ENCODE assay signal across 14 mouse cellular contexts in genomic region chr7:35341282-35341681, GRCm38 (mm10). TPM values are rescaled to one million over a fixed set of nuclear protein-coding genes. Genes with fewer than 3 reads are reported as not detected.
A peak's percentile ranks its signal among the peaks of the same experiment; 100 is the strongest.
DNase-seq lines count a peak whose midpoint lies in the region; ATAC-seq lines count a peak whose summit lies in the region.
"Had no signal": no experiment of that assay in that cellular context is flagged by ENCODE, and none has a peak within 500 bp of the region (broad histone marks: within the 10 kb centered on the region; RNA-seq: fewer than 3 reads in every experiment).

No protein-coding gene starts in this region.

- H3K4me3 ChIP-seq in kidney, embryonic 16.5 days (ENCODE audit: low read length): no peak overlapping the region
- H3K4me3 ChIP-seq: heart, embryonic 15.5 days; hindbrain, embryonic 15.5 days; limb, embryonic 10.5 days; myocyte had no signal

- no peak overlapping the region for H3K9ac ChIP-seq in kidney, embryonic 16.5 days (replicated peaks; ENCODE audit: low read length)
- H3K9ac ChIP-seq: heart, embryonic 15.5 days; hindbrain, embryonic 15.5 days had no signal

- peaks cover 3% of the 10 kb centered on the region; the same call in 1 of the 2 replicates for H3K4me1 ChIP-seq in kidney, embryonic 16.5 days (ENCODE audit: insufficient read depth, low read length)
- H3K4me1 ChIP-seq: hindbrain, embryonic 15.5 days; limb, embryonic 10.5 days had no signal

- 0 out of 2 replicates have a peak, but pooled peaks have one; percentile 31 for ATAC-seq in kidney, embryonic 16.5 days (ENCODE audit: low FRiP score, low TSS enrichment)
- ATAC-seq: forebrain, embryonic 16.5 days had no signal

- no peak for DNase-seq in kidney, postnatal 36 days
- peak; percentile 39 for DNase-seq in 3134 (ENCODE audit: extremely low read depth, insufficient read length, low spot score)
- DNase-seq in 416B (ENCODE audit: low read depth): peak; percentile 7
- DNase-seq in kidney, postnatal 4 days: peak; percentile 33 to 50
- no peak for DNase-seq in frontal cortex, postnatal 14 days (ENCODE audit: low spot score in 2 of 2)
- DNase-seq in lung, adult 18-20 months: no peak
- DNase-seq: adrenal gland, postnatal 14 days; right cerebral cortex, postnatal 25 days had no signal

- H3K9me3 ChIP-seq in kidney, embryonic 16.5 days (ENCODE audit: low read length): no peaks in the 10 kb centered on the region
- H3K9me3 ChIP-seq: heart, embryonic 15.5 days; hindbrain, embryonic 15.5 days; limb, embryonic 10.5 days had no signal

- no peaks in the 10 kb centered on the region for H3K36me3 ChIP-seq in kidney, embryonic 16.5 days (ENCODE audit: insufficient read depth, low read length)
- H3K36me3 ChIP-seq: heart, embryonic 15.5 days; hindbrain, embryonic 15.5 days; limb, embryonic 10.5 days had no signal

- no peak overlapping the region for H3K27ac ChIP-seq in kidney, embryonic 16.5 days (ENCODE audit: low read length)
- H3K27ac ChIP-seq: heart, embryonic 15.5 days; hindbrain, embryonic 15.5 days; limb, embryonic 10.5 days had no signal

- H3K4me2 ChIP-seq in kidney, embryonic 16.5 days (replicated peaks; ENCODE audit: low read depth, low read length): no peak overlapping the region
- H3K4me2 ChIP-seq: heart, embryonic 15.5 days; hindbrain, embryonic 15.5 days had no signal

- no peaks in the 10 kb centered on the region for H3K27me3 ChIP-seq in kidney, embryonic 16.5 days (ENCODE audit: insufficient read depth, low read length)

- 83% methylated on average over 6 of the region's 6 CpGs for WGBS in kidney, embryonic 16.5 days

RNA-seq across cellular contexts. Expression of gene Rhpn2, which starts 7.3 kb away (rescaled TPM):
- 16.3 TPM in 2 replicates for polyA plus RNA-seq in kidney, embryonic 16.5 days (2015; fragmentation: Nextera tagmentation; extraction: Ambion mirVana)

RNA-seq across cellular contexts. Expression of gene Gpatch1, which starts 23.0 kb away (rescaled TPM):
- polyA plus RNA-seq in kidney, embryonic 16.5 days (2015; fragmentation: Nextera tagmentation; extraction: Ambion mirVana): 19.6 and 19.9 TPM in 2 replicates

RNA-seq across cellular contexts. Expression of gene Faap24, which starts 55.4 kb away (rescaled TPM):
- 16.9 and 17.8 TPM in 2 replicates for polyA plus RNA-seq in kidney, embryonic 16.5 days (2015; fragmentation: Nextera tagmentation; extraction: Ambion mirVana)

RNA-seq across cellular contexts. Expression of gene Cep89, which starts 55.6 kb away (rescaled TPM):
- polyA plus RNA-seq in kidney, embryonic 16.5 days (2015; fragmentation: Nextera tagmentation; extraction: Ambion mirVana): 63.7 and 73.2 TPM in 2 replicates

Comparison
In these comparisons a context has a peak if more than half of its experiments do, and no peak if none do; other contexts are left out.
1. DNase-seq: peak in 3134 (single experiment), 416B (single experiment) and kidney, postnatal 4 days (2 of 2); none in kidney, postnatal 36 days (0 of 2), frontal cortex, postnatal 14 days (0 of 2) and lung, adult 18-20 months (0 of 2).